Mouse (Mus musculus) spleen, adult 18-20 months (tissue): Measurements from ENCODE around the gene Rasal2.
A peak's percentile ranks its signal among the peaks of the same experiment; 100 is the strongest.

ENCODE experiments used
- DNase-seq, 2 experiments: peaks; one replicate each; pipeline ENCODE4 v3.0.0; 2022; ENCODE audit warnings: mixed read lengths in 2 of 2

Gene Rasal2

GRCm38 (mm10) chr1:157439101-157439500 is 26.7 kb upstream of the Rasal2 start:
- no peak for DNase-seq

DNA sequence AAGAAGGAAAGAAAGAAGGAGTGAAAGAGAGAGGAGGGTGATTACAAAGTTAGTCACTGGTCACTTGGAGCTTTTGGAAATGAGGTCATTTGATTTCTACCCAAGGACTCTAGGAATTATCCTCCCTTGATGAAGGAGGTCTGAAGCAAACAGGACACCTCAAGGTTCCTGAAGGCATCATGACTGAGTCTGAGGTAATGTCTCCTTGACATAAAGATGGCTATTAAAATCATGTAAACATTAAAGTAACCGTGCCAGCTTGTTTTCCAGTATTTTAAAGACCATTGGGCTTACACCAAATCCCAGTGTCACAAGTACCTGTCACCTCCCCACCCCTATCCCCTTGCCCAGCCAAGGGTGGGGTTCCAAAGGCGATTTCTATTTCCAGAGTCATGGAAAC is 25.9 kb upstream of the Rasal2 start:
- DNase-seq: no peak

- no peak for DNase-seq
Measured at GRCm38 (mm10) chr1:157435926-157436325, 23.5 kb upstream of the Rasal2 start.

- no peak for DNase-seq
Measured at GRCm38 (mm10) chr1:157434404-157434803, 22.0 kb upstream of the Rasal2 start.

DNA sequence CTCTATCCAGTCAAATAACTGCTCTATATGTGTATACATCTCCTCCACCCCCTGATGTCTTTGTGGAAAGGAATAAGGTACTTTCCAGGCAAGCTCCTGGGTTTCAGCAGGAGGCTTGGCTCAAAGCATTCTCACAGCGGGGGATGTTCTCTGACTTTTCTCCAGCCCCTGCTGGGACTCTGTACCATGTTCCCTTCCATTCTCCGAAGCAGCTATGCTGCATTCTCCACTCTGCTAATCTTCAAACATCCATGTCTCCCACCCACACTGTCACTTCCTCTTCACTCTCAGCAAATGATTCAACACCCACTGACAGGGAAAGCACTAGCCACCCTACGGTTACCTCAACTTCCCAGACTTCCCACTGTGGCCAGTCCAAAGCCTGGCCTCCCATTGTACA is 20.9 kb upstream of the Rasal2 start:
- no peak for DNase-seq

- DNase-seq: no peak
Measured at GRCm38 (mm10) chr1:157428366-157428765, 16.0 kb upstream of the Rasal2 start.

DNA sequence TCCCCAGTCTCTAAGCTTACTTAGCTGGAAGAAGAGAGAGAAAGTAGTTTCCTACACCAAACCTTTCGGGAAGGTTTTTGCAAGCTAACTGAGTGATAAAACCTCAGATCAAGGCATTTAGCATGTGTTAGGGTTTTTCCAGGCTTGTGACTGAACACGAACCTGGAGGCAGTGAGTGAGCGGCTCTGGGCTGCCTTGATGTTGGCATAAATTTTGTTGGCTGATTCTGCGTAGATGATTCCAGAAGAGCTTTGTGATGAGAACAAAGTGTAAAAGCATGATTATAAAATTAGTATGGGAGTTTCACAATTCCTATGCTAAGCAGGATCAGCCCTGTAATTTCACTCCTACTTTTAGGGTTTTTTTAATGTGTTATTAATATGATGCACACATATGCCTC is 15.2 kb upstream of the Rasal2 start:
- DNase-seq: no peak

DNA sequence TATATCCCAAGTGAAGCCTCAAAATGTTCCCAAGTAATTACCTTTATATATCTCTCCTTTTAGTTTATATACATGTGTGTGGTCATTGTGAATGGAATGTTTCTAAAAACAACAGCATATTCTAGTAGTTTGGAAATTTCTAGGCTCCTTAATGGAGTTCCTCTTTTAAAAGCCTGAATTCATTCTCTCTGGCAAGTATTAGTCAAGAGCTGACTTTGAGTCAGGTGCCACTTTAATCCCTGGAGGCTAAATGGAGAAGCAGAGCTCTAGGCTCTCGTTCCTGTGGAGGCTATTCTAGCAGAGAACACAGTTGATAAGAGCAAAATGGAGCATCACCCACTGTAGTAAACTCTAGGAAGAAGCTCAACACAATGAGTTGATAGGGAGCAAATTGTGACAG is 14.5 kb upstream of the Rasal2 start:
- no peak for DNase-seq

DNA sequence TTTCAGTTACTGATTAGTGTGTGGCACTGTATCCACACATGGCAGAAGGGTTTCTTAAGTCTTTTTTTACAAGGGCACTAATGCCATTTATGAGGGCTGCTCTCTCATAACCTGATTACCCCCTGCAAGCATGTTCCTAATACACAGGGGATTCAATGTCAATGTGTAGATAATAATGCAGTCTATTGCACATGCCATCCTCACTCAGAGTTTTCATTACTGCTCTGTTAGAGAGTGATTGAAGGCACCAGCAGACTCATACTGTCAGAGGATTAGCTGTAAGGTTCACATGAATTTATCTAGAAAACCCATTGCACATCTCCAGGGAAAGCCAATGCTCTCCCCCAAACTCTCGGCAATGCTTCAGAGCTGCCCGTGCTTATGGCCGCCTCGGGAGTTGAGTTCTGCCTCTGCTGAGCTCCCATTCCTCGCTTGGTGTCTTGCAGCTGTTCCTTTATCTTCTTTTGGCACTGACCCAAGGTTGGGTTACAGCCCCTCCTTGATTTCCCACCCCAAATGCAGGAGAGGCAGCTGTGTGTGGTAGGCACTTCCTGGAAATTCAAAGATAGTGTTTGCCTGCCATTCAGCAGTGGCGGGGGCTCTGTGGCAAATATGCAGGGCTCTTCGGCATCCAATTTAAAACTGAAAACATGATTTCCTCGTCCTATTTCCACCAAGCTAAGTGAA is 13.5 kb upstream of the Rasal2 start:
- DNase-seq: no peak

DNA sequence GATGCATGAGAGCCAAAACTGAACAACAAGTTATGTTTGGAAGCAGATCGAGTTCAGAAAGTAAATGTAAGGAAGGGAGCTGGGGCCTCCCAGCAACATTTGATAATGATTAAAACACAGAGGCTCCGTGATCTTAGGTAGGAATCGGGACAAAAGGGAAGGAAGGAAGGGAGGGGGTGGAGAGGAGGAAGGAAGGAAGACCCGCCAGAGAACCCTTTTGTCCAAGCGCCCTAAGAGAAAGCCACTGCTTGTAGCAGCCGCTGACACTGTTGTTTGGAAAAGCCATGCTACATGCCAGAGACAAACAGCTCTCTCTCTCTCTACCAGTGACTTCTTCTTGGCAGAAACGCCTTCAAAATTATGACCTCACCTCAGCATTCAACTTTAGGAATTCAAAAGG is 5.5 kb upstream of the Rasal2 start:
- DNase-seq: no peak

DNA sequence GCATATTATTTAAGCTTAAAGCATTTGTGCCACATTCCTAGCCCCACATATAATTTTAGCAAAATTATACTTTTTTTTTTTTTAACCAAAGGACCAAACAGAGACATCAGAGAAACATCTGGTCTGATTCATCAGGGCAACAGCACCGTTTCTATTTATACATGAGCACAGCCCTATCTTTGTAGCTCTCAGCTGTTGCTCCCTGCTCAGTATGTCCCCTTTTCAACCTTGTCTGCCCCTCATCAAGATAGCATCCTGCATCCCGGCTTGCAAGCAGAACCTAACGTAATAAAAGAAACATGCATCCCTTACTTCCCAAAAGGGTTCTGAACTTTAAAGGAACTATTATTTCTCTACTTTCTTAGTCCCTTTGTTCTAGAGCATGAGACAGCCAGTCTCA is 5.0 kb upstream of the Rasal2 start:
- no peak for DNase-seq

DNA sequence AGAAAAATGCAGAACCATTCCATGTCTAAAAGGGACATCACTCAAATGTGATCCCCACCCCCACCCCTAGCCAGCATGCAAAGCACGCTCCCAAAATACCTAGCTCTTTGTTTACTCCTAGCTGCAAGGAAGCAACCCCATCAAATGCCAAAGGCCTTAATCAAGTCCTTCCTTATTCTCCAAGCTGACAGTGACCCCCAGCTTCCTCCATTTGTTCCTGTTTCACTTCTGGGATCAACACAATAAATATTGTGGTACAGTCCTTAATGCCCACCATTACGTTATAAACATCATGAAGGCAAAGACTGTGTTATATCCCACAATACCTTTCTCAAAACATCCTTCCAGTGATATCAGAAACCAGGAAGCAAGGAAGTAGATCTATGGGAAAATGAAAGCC is 4.2 kb upstream of the Rasal2 start:
- no peak for DNase-seq

DNA sequence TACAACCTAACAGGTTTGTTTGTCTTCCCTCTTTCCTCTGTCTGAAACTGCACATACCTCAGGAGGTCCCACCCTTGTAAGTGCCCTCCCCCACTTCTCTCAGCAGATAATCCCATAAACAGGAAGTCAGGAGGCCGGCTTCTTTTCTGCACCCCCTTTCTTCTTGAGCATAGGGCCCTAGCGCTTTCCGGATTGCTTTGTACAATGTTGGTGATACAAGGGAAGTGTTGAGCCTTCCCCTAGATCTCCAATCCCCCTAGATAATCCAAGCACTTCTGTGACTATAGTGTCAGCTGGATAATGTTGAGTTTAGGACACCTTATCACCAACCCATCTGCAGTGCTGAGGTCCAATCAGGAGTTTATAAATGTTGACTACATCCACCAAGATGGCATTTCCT is 3.4 kb upstream of the Rasal2 start:
- DNase-seq: no peak

DNA sequence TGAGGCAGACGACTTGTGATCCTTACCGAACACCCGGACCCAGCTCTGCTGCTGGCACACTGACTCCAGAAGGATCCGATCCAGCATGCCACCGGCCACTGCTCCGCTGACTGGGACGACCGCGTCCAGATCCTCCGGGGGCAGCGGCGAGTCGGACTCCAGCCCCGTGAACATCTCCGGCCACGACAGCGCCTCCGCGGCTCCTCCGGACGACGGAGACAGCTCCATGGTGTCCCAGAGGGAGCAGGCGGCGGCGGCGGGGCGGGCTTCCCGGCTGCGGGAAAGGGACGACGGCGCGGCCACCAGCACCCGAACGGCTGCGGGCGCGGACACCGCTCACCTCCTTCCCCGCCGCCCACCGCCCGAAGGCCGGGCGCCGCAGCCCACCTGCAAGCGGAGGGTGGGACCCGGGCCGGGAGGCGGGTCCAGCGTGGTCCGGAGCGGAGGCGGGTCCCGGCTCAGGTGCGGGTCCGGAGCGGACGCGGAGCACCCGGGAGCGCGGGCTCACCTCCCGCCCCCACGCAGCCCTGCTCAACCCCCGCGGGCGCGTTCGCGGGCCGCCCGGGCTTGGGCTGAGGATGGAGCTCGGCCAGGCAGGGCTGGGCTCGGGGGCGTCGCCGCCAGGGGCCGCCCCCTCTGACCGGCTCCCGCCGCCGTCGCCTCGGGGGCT is 549 bp downstream of the Rasal2 start:
- DNase-seq: peak; percentile 14 to 32

DNA sequence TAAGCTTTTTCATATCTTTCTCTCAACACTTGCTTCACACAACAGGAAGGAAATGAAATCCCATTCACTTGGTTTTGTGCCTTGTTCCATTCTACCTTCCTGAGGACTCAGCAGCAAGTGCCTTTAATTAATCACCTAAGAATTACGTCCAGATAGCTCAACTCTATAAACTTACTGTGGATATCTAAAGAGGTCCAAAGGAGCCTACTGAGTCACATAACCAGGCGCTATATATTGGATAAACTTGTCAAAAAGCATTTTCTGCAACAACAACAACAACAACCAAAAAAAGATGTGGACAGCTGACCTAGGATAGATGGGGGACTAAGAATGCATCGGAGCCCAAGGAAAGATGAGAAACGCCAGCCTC is 1.1 kb downstream of the Rasal2 start:
- no peak for DNase-seq

DNA sequence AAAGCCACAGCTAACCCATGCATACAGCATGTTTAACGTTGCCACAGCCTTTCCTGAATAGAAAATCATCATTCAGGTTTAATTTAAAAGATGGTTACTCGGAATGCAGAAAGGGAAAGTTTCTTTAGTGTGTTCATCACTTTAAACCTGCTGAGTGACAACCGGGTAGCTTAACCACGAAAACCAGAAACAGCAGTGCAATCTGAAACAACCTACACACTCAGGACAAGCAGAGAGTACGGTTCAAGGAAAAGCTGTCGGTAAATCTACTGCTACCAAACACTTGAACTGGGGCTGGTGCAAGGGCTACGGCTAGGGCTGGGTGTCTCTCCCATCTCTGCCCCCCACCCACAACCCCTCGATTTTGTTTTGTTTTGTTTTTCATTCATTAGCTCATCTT is 1.5 kb downstream of the Rasal2 start:
- no peak for DNase-seq

GRCm38 (mm10) chr1:157409648-157410047 is 2.7 kb downstream of the Rasal2 start:
- no peak for DNase-seq

DNA sequence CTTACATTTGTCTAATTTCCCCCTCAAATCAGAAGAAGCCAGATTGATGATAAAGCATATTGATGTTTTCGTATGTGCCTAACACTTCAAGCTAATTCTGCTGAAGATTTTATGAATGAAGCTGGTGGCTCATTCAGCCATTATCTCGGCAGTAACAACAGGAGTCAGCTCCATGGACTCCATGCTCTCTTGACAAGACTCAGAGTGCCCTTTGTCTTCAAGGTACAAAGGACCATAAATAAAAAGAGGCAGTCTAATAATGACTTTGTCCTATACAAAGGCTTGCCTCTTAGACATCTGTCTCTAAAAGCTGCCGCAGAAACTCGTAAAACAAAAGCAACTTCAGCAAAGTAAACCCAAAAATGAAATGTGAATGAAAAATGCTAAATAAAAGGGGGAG is 24.4 kb downstream of the Rasal2 start:
- no peak for DNase-seq

GRCm38 (mm10) chr1:157380694-157381093 is 31.7 kb downstream of the Rasal2 start:
- no peak for DNase-seq

GRCm38 (mm10) chr1:157370397-157370796 is 42.0 kb downstream of the Rasal2 start:
- no peak for DNase-seq

- no peak for DNase-seq
Measured at GRCm38 (mm10) chr1:157368316-157368715, 44.1 kb downstream of the Rasal2 start.

- DNase-seq: no peak
Measured at GRCm38 (mm10) chr1:157346661-157347060, 65.7 kb downstream of the Rasal2 start.

- no peak for DNase-seq
Measured at GRCm38 (mm10) chr1:157343519-157343918, 68.9 kb downstream of the Rasal2 start.

- no peak for DNase-seq
Measured at GRCm38 (mm10) chr1:157334834-157335233, 77.6 kb downstream of the Rasal2 start.

GRCm38 (mm10) chr1:157328068-157328467 is 84.3 kb downstream of the Rasal2 start:
- no peak for DNase-seq
